Mouse (Mus musculus): ENCODE data around the gene Abcd3.

DNA sequence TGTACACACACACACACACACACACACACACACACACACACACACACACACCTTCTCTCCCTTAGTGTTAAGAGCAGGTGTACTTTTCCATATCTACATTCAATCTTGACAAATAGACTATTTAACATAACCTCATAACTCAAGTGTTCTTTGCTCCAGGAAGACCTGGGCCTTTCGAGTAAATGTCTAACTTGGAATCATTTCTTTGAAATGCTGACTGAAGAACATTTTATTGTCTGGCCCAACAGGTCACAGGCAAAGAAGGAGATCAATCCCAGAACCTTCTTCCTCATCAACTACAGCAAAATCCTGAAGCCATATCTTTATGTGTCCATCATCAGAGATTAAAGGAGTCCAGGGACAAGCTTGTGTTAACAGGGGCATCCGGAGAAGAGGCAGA lies 100.6 kb downstream of the Abcd3 start:
- TF ChIP-seq GATA1 (IDR thresholded peaks at IDR 0.05; ENCODE audit: borderline replicate concordance, low read length) (no peak), FLI1 (IDR thresholded peaks at IDR 0.05; ENCODE audit: low read length) (no peak)
